Mouse (Mus musculus) liver, embryonic 14.5 days (tissue): ENCODE measurements around the gene Zfp971.
"Not testable (repeated sequence)": the region's sequence is repeated elsewhere in the genome, so short reads cannot be mapped to it uniquely, and the experiment has no call there.

Experiments
- CTCF ChIP-seq: IDR thresholded peaks from 2 replicates; pipeline ENCODE4 v1.5.1; 2016; ENCODE audit warnings: antibody characterized with exemption, low read depth, control low read depth
- EP300 ChIP-seq: IDR thresholded peaks from 2 replicates; pipeline ENCODE4 v1.6.1; 2016; ENCODE audit warnings: antibody characterized with exemption, low read depth

DNA sequence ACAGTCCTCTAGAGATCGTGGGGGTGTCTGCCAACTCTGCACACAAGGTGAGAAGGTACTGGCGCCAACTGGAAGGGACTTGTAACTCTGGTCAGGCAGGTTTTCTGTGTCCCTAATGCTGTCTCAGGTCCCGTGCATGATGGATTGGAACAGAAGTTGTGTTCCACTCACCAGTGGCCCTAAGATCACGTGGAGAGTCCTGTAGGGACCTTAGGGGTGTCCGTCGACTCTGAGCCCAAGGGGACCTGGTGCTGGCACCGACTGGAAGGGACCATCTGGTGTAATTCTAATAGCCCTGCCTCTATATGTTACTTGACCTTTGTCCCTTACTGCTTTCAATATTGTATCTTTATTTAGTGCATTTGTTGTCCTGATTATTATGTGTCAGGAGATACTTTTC is 48.3 kb upstream of the Zfp971 start:
- not testable (repeated sequence) for TF ChIP-seq CTCF, EP300
